ENCODE assay signal across 8 mouse cellular contexts in the genomic region with DNA sequence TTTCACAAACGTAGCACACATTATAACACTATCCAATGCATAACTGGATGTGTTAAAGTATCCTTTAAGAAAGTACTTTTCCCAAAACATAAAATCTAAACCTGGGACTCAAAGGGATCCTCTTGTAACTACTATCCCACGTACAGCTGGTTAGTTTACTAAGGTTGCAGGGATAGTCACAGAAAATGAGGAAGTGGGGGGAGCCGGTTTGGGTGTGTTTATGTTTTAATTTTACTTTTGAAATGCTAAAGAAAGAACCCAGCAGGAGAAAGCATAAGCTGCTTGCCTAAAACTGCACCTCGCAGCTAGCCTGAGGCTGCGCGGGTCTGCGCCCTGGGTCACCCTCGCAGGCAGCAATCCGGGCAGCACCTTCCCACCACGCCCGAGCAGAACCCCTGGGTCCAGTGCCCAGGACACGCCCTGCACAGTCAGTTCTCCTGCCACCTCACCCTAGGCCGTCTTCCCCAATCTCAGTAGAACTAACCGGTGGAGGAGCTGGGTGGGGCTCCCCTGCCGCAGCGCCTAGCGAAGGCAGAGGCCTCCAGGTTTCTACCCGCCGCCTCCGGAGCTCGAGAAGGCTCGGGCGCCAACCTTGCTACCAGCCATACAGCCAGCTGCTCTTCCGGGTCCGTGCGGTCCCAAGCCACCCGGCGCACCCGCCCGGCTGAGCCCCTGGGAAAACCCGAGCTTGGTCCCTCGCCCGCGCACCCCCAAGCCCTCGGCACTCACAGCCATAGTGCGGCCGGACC. TPM values are rescaled to one million over a fixed set of nuclear protein-coding genes. Genes with fewer than 3 reads are reported as not detected.
A peak's percentile ranks its signal among the peaks of the same experiment; 100 is the strongest.
DNase-seq lines count a peak whose midpoint lies in the region; ATAC-seq and TF ChIP-seq lines count a peak whose summit lies in the region.

No protein-coding gene starts in this region.

- peak overlapping the region; percentile 45 for H3K4me2 ChIP-seq in kidney, embryonic 14.5 days (replicated peaks; ENCODE audit: low read depth, low read length)
- peak overlapping the region; percentile 79 for H3K4me2 ChIP-seq in midbrain, postnatal 0 days (ENCODE audit: low read depth, low read length, poor library complexity, severe bottlenecking)

- H3K79me2 ChIP-seq in liver, adult 2 months (ENCODE audit: control insufficient read depth, insufficient read depth, low read length) = no peaks in the 10 kb centered on the region

- 1% methylated on average over 37 of the region's 37 CpGs for WGBS in kidney, embryonic 14.5 days
- WGBS in heart, embryonic 10.5 days = 2% methylated on average over 37 of the region's 37 CpGs
- WGBS in liver, adult 2 months = 5% methylated on average over 37 of the region's 37 CpGs
- 2% methylated on average over 37 of the region's 37 CpGs for WGBS in midbrain, postnatal 0 days

- peaks cover 7% of the 10 kb centered on the region for H3K4me1 ChIP-seq in kidney, embryonic 14.5 days (ENCODE audit: control insufficient read depth, insufficient read depth, low read length)
- peaks cover 11% of the 10 kb centered on the region for H3K4me1 ChIP-seq in heart, embryonic 10.5 days
- H3K4me1 ChIP-seq in liver, adult 2 months (ENCODE audit: control insufficient read depth, insufficient read depth, low read length) = no peaks in the 10 kb centered on the region; the same call in 1 of the 2 replicates
- peaks cover 7% of the 10 kb centered on the region for H3K4me1 ChIP-seq in midbrain, postnatal 0 days (ENCODE audit: insufficient read depth, low read length)

- H3K9ac ChIP-seq in kidney, embryonic 14.5 days (ENCODE audit: low read depth, low read length) = peak overlapping the region; percentile 81
- peak overlapping the region; percentile 88 for H3K9ac ChIP-seq in liver, adult 2 months (ENCODE audit: low read depth, low read length)
- H3K9ac ChIP-seq in midbrain, postnatal 0 days (replicated peaks; ENCODE audit: low read length, poor library complexity, severe bottlenecking) = peak overlapping the region; percentile 91

- no peak for TF ChIP-seq POLR2A in liver, adult 2 months (IDR thresholded peaks at IDR 0.05; ENCODE audit: extremely low read depth, insufficient read depth, low read length)

- H3K36me3 ChIP-seq in kidney, embryonic 14.5 days (ENCODE audit: control insufficient read depth, insufficient read depth, low read length) = peaks cover 25% of the 10 kb centered on the region
- peaks cover 26% of the 10 kb centered on the region for H3K36me3 ChIP-seq in heart, embryonic 10.5 days
- 0 out of 2 replicates have a peak, but pooled peaks cover 4% of the 10 kb centered on the region for H3K36me3 ChIP-seq in liver, adult 2 months (ENCODE audit: control insufficient read depth, insufficient read depth, low read length)
- peaks cover 16% of the 10 kb centered on the region for H3K36me3 ChIP-seq in midbrain, postnatal 0 days (ENCODE audit: insufficient read depth, low read length)

- no peaks in the 10 kb centered on the region for H3K9me3 ChIP-seq in kidney, embryonic 14.5 days (ENCODE audit: control insufficient read depth, low read length)
- H3K9me3 ChIP-seq in heart, embryonic 10.5 days = no peaks in the 10 kb centered on the region
- H3K9me3 ChIP-seq in midbrain, postnatal 0 days (ENCODE audit: low read length) = no peaks in the 10 kb centered on the region

- intact Hi-C loops in left cerebral cortex, postnatal 36 days (cut with DNase I) = loop anchor here (2.0 to 10.0 kb wide), 2 partner anchors 36 to 58 kb away; no protein-coding TSS in a partner anchor

- TF ChIP-seq CTCF in liver, adult 2 months (IDR thresholded peaks at IDR 0.05; ENCODE audit: low read depth, low read length) = no peak
- no peak for TF ChIP-seq CTCF in midbrain, postnatal 0 days (IDR thresholded peaks at IDR 0.05)

- ATAC-seq in kidney, embryonic 14.5 days (ENCODE audit: low FRiP score, low TSS enrichment) = peak; percentile 83
- ATAC-seq in activated CD4-positive, CD25-positive, alpha-beta regulatory T cell, adult 4 months = peak; percentile 46
- ATAC-seq in midbrain, postnatal 0 days (ENCODE audit: low FRiP score) = peak; percentile 83

- H3K27me3 ChIP-seq in kidney, embryonic 14.5 days (ENCODE audit: control insufficient read depth, insufficient read depth, low read length) = no peaks in the 10 kb centered on the region
- no peaks in the 10 kb centered on the region for H3K27me3 ChIP-seq in heart, embryonic 10.5 days (ENCODE audit: insufficient read depth, poor library complexity, severe bottlenecking)
- H3K27me3 ChIP-seq in liver, adult 2 months (ENCODE audit: control insufficient read depth, insufficient read depth, low read length) = no peaks in the 10 kb centered on the region
- H3K27me3 ChIP-seq in midbrain, postnatal 0 days (ENCODE audit: insufficient read depth, low read length) = no peaks in the 10 kb centered on the region

- no peak for DNase-seq in kidney, postnatal 4 days
- DNase-seq in heart, embryonic 10.5 days (ENCODE audit: low spot score) = no peak
- no peak for DNase-seq in liver, adult 2 months (ENCODE audit: extremely low read depth, low read depth, low spot score)
- peak; percentile 41 for DNase-seq in midbrain, postnatal 0 days (ENCODE audit: low spot score)
- DNase-seq in cerebellum, adult 11-12 months = no peak
- no peak for DNase-seq in left cerebral cortex, postnatal 36 days (ENCODE audit: low spot score in 2 of 2)

- peak overlapping the region; percentile 78 for H3K27ac ChIP-seq in kidney, embryonic 14.5 days (ENCODE audit: low read depth, low read length)
- peak overlapping the region; percentile 95 for H3K27ac ChIP-seq in heart, embryonic 10.5 days
- peak overlapping the region; percentile 38 for H3K27ac ChIP-seq in liver, adult 2 months (replicated peaks; ENCODE audit: insufficient read depth, low read depth, low read length)
- peak overlapping the region; percentile 74 for H3K27ac ChIP-seq in midbrain, postnatal 0 days (ENCODE audit: low read depth, low read length)

- H3K4me3 ChIP-seq in kidney, embryonic 14.5 days (ENCODE audit: low read length) = peak overlapping the region; percentile 76
- peak overlapping the region; percentile 91 for H3K4me3 ChIP-seq in heart, embryonic 10.5 days
- H3K4me3 ChIP-seq in liver, adult 2 months (ENCODE audit: insufficient read depth, low read depth, low read length) = peak overlapping the region; percentile 90
- peak overlapping the region; percentile 83 for H3K4me3 ChIP-seq in midbrain, postnatal 0 days (ENCODE audit: low read depth, low read length)

RNA-seq across cellular contexts. Expression of a gene that starts 23.2 kb away (rescaled TPM):
- polyA plus RNA-seq in kidney, embryonic 14.5 days (2014; fragmentation: Nextera tagmentation; extraction: Ambion mirVana) = 61.0 and 110 TPM in 2 replicates
- polyA plus RNA-seq in activated CD4-positive, CD25-positive, alpha-beta regulatory T cell, adult 4 months (2017; shearing (Covaris generic)) = 100 to 1,000 TPM; 203 to 267 TPM
- 37.7 and 39.5 TPM in 2 replicates for polyA plus RNA-seq in heart, embryonic 10.5 days (2016; fragmentation: Nextera tagmentation; extraction: Ambion mirVana)
- 7.8 and 9.2 TPM in 2 replicates for total RNA-seq in liver, adult 2 months (2014; rRNA removed)
- 2.6 and 2.8 TPM in 2 replicates for polyA plus RNA-seq in liver, adult 2 months (2012; rRNA removed)
- total RNA-seq in midbrain, postnatal 0 days (2014; rRNA removed) = 20.6 and 31.0 TPM in 2 replicates
- 11.3 and 12.3 TPM in 2 replicates for polyA plus RNA-seq in midbrain, postnatal 0 days (2015; fragmentation: Nextera tagmentation; extraction: Ambion mirVana)
- 10 to 100 TPM; 18.5 to 26.9 TPM for total RNA-seq in left cerebral cortex, postnatal 36 days (2021)

RNA-seq across cellular contexts. Expression of a gene that starts 58.1 kb away (rescaled TPM):
- 2.8 and 4.0 TPM in 2 replicates for polyA plus RNA-seq in kidney, embryonic 14.5 days (2014; fragmentation: Nextera tagmentation; extraction: Ambion mirVana)
- 1 to 10 TPM; 3.0 to 3.3 TPM for polyA plus RNA-seq in activated CD4-positive, CD25-positive, alpha-beta regulatory T cell, adult 4 months (2017; shearing (Covaris generic))
- polyA plus RNA-seq in heart, embryonic 10.5 days (2016; fragmentation: Nextera tagmentation; extraction: Ambion mirVana) = 2.3 and 2.5 TPM in 2 replicates
- total RNA-seq in liver, adult 2 months (2014; rRNA removed) = 3.0 and 4.6 TPM in 2 replicates
- polyA plus RNA-seq in liver, adult 2 months (2012; rRNA removed) = 1.6 and 2.7 TPM in 2 replicates
- 18.2 and 22.4 TPM in 2 replicates for total RNA-seq in midbrain, postnatal 0 days (2014; rRNA removed)
- 2.7 TPM in 2 replicates for polyA plus RNA-seq in midbrain, postnatal 0 days (2015; fragmentation: Nextera tagmentation; extraction: Ambion mirVana)
- total RNA-seq in left cerebral cortex, postnatal 36 days (2021) = 10 to 100 TPM; 13.4 to 15.2 TPM

Comparison
In these comparisons a context has a peak if more than half of its experiments do, and no peak if none do; other contexts are left out.
1. H3K27ac ChIP-seq: peak in every context shown above with its lines; median percentile 95 in heart, embryonic 10.5 days; 78 in kidney, embryonic 14.5 days; 74 in midbrain, postnatal 0 days; 38 in liver, adult 2 months.